Mouse (Mus musculus) urinary bladder, postnatal 25 days (tissue): ENCODE measurements around the gene Smarca4.
"Not testable (repeated sequence)": the region's sequence is repeated elsewhere in the genome, so short reads cannot be mapped to it uniquely, and the experiment has no call there.

ENCODE experiments used
- DNase-seq: peaks from one replicate; pipeline ENCODE4 v3.0.0; 2022; ENCODE audit warnings: low spot score

Smarca4 gene

DNA sequence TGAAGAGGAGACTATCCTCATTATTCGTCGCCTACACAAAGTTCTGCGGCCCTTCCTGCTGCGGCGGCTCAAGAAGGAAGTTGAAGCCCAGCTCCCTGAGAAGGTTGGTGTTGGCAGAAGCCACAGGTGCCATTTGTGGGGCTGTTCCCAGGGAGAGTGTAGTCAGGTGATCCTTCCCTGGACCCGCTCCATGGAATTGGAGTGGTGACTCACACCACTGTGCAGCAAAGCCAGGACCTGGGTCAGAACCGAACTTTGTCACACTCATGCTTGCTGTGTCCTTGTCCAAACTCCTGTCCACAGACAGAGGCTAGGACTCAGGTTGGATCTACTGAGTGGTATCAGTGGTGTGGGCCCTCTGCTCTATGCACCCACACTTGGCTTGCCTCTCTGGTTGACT lies 53.0 kb downstream of the Smarca4 start:
- DNase-seq, result no peak

DNA sequence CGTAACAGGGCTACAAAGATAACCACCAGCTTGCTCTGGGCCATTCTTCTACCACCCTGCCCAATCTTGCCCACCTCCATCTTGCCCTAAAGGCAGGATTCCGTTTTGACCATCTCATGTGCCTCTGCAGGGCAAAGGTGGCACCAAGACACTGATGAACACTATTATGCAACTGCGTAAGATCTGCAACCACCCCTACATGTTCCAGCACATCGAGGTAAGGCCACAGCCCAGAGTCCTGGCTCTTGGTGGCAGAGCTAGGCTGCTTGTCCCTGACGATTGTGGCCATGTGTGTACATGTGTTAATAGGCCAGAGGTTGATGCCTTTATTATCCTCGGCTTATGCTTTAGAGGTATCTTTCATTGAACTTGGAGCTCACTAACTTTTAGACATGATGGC lies 54.4 kb downstream of the Smarca4 start:
- DNase-seq, result no peak

DNA sequence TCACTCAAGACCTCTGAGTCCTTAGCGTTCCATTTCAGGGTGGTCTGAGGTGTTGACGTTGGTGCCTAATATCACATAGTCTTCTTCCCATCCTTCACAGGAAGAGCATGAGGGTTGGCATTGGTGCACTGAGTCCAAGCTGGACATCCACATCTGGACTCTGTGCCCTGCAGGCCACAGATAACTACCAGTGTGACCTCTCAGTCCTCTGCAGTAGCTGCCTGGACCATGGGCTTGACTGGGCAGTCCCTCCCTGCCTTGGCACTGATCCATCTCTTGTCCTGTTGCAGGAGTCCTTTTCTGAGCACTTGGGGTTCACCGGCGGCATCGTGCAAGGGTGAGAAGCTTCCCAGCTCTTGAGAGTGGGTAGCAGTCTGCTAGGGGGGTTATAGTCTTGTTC lies 55.8 kb downstream of the Smarca4 start:
- DNase-seq, result no peak

DNA sequence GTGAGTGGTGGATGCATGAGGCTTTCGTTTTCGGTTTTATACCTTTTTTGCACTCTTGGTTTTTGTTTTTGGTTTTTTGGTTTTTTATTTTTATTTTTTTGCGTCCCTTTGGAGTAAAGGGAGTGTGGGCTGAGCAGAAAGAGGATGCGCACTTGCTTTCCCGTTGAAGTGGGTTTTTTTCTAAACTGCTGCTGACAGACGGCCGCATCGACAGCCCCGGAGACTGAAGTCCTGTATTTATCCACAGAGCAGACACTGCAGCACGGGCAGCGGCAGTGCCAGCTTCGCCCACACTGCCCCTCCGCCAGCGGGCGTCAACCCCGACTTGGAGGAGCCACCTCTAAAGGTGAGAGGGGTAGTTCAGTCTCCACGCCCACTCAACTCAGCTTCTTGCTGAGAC lies 61.7 kb downstream of the Smarca4 start:
- no peak for DNase-seq

DNA sequence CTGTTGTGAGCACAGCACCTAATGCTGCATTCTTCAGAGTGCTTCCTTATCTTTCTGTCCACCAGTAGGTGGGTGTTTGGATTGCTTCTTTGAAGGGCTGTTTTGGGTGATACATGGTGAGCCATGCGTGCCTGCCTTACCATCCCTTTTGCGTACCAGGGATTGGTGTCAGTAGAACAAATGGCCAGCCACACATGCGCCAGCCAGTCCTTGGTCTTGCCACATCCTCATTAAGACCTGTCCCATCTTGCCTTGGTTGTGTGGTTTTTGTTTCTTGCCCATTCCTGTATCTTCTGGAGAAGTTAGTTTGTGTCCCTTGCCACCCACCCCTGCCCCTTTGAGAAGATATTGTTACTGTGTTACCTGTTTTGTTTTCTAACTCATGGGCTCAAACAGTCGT lies 64.5 kb downstream of the Smarca4 start:
- DNase-seq, result no peak

DNA sequence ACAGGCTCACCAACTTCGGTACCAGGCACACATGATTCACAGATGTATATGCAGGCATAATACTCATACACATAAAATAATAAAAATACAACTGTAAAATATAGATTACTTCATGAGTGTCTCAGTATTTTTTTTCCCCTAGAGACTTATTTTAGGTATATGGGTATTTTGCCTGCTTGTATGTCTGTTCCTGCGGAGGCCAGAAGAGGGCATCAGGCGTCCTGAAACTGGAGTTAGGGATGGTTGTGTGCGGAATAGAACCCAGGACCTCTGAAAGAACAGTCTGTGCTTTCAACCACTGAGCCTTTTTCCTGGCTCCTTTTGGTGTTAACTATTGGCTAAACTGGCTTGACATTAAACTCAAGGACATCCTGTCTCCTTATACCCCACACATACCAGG lies 66.9 kb downstream of the Smarca4 start:
- no peak for DNase-seq

DNA sequence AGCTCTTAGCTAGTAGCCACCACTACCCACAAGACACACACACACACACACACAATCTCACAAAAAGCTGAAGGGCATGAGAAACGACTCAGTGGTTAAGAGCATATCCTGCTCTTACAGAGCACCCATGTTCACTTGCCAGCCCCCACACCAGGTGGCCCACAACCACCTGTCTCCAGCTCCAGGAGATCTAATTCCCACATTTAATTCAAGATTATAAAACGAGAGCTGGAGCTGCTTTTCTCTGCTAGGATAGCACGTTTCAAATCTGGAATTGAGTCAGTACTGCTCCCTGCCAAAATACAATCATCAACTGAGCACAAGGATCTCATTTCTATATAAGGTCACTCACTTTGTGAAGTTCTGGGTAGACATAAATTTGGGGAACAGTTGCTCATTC lies 67.9 kb downstream of the Smarca4 start:
- no peak for DNase-seq

DNA sequence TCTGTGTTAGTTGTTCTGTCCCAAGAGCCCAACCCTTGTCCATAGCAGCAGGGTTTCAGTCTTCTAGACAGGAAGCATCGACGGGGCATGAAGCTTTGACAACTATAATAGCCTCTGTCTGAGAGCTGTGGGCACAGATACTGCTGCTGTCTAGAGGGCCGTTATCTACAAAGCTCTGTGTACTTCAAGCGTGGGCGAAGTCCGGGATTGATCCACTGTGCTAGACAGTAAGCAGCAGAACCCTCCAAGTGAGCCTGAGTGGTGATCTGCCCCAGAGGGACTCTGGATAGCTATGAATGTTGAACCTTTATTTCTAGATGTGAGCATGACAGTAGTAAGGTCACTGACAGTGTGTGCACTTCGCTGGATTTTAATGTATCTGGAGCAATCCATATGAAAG lies 72.6 kb downstream of the Smarca4 start:
- DNase-seq, result no peak

DNA sequence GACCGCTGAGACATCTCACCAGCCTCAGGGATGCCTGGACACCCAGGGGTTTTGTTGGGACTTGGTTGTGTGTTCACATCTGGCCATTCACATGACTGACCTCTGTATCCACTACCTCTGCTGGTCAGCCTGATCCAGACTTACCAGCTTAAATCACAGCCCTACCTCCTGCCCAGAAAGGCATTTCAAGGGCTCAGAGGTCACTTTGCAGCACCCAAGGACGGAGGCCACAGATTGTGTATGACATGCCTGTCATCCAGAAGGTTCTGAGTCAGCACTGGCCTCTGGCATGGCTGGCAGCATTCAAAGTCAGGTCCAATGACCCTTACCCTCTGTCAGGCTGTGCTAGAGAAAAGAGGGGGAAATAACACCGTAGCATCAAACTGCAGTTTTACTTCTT lies 74.1 kb downstream of the Smarca4 start:
- DNase-seq, result no peak

DNA sequence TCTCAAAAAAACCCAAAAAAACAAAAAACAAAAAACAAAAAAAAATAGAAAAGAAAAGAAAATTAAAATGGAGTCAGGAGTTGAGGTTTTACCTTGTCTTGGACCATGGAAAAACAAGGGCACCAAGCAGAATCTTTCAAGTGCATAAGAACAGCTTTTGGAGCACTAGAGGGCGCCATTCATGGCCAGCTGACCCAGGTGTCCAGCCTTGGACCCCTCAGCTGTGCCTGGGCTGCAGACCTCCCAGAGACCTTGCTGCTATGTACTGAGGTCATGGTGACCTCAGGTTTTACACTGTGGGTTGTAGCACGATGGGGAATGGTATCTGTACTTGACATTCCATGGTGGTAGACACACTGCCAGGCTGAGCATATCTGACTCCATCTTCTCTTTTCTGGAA lies 75.9 kb downstream of the Smarca4 start:
- peak; percentile 33 for DNase-seq

DNA sequence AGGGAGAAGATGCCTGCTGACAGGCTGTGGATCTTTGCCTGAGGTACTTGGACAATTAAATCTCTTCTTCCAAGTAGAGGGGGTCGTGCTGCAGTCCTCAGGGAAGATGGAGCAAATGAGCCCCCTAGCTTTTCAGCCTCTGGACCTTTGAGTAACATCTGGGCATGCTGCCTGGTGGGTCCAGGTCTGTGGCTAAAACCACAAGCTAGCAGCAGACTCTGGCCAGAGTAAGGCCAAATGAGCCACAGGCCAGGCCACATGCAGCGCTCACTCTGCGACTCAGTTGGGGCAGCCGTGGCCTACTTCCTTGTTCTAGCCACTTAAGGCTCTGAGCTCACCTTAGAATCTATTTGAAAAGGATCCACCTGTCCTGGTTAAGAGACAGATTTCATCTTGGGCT lies 76.5 kb downstream of the Smarca4 start:
- no peak for DNase-seq

DNA sequence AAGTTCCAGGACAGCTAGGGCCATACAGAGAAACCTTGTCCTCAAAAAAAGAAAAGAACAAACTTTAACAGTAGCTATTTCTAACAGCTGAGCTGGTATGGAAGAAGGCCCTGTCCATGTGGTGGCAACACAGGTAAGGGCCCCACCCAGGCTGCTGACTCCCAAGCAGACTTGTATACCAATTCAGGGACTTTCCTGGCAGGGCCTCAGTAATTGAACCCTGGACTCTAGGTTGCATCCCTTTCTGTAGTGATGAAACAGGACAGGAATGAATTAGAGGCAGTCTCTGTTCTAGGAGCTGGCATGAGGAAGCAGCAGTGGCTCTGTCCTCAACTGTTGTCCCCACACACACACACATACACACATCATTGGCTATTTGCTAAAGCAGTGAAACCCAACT lies 78.1 kb downstream of the Smarca4 start:
- no peak for DNase-seq

DNA sequence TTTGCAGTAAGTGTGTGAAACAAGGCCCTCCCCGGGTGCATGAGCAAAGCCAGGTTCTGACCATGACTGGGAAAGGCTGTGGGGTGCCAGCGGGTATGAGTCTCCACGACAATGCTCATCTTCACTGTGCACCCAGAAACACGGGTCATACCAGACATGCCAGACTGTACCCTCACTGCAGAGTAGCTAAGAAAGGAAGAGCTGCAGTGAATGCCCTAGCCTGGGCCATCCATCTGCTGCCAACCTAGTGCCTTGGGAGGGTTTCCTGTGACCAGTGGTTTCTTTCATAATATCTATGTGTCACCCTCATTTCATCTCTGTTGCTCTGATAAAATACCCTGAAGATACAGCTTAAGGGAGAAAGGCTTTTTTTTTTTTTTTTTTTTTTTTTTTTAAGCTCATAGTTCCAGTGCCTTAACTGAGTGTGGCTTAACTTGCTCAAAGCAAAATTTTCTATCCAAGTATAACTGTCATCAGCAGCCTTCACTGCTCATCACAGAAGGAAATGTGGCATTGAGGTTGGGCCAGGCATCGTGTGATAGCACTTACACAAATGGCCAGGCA lies 79.3 kb downstream of the Smarca4 start:
- no peak for DNase-seq

DNA sequence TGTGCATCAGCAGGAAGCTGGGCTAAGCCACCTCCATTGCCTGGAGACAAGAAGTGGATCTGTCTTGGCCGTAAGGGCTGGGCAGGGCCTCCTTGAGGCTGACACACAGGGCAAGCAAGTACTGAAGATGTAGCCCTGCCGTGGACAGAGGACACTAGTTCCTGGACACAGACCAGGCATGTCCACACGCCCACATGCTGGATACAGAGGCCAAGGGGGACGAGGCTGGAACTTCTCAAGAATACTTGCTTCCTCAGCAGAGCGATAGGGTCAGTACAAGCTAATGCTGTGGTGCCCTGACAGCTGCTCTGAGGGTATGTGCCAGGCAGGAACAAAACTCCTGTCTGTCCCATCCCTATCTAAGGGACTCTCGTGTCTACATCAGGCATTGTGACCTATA lies 81.2 kb downstream of the Smarca4 start:
- DNase-seq, result no peak

DNA sequence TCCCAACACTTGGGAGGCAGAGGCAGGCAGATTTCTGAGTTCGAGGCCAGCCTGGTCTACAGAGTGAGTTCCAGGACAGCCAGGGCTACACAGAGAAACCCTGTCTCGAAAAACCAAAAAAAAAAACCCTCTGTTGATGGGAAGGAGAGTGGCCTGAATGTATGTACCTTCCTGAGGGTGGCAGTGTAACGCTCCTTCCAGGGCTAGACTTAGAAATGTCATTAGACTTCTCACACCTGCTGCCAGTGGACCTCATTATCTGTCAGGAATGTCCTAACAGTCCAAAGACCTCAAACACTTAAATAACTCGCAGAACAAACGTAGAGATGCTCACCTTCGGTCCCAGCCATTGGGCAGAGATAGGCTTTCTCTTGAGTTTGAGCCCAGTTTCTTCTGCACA lies 83.3 kb downstream of the Smarca4 start:
- DNase-seq, result not testable (repeated sequence)

DNA sequence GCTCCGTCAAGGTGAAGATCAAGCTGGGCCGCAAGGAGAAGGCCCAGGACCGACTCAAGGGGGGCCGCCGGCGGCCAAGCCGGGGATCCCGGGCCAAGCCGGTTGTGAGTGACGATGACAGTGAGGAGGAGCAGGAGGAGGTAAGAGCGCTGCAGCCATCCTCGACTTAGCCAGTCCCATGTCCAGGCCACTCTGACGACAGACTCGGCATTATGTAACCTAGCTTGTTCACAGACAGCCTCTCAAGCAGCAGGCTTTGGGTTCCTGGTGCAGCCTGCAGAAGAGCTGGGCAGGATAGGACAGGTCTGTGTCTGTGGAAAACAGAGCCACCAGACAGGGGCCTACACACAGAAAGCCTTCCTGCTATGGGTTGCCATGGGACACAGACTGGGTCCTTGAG lies 85.1 kb downstream of the Smarca4 start:
- no peak for DNase-seq

DNA sequence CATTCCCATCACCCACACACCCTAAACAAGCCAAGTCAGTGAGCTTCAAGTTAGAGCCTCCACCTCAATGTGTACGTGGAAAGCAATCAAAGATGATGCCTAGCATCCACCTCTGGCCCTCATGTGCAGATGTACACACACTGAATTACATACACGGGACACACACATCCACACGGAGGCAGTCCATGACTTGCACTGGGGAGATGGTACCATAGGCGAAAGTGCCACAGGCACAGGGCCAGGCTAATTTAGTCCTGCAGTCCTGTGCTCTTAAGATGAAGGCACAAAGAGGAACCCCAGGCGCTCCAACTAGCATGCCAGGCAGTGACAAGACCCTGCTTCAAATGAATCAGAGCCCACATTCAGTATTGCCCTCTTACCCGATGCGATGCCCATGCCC lies 87.5 kb downstream of the Smarca4 start:
- DNase-seq, result no peak

DNA sequence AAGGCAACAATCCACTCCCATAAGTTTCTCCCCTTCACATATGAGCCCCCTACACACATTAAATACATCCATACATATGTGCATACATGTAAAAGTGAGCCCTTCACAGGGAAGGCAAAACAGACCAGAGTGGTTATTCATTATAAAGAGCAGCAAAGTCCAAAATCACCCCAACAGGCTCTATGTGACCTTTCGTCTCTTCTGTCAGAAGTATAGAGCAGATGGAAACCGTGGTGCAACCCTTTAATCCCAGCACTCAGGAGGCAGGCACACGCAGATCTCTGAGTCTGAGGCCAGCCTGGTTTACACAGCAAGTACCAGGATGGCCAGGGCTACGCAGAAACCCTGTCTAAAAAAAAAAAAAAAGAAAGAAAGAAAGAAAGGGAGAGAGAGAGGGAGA lies 90.1 kb downstream of the Smarca4 start:
- DNase-seq, result no peak

DNA sequence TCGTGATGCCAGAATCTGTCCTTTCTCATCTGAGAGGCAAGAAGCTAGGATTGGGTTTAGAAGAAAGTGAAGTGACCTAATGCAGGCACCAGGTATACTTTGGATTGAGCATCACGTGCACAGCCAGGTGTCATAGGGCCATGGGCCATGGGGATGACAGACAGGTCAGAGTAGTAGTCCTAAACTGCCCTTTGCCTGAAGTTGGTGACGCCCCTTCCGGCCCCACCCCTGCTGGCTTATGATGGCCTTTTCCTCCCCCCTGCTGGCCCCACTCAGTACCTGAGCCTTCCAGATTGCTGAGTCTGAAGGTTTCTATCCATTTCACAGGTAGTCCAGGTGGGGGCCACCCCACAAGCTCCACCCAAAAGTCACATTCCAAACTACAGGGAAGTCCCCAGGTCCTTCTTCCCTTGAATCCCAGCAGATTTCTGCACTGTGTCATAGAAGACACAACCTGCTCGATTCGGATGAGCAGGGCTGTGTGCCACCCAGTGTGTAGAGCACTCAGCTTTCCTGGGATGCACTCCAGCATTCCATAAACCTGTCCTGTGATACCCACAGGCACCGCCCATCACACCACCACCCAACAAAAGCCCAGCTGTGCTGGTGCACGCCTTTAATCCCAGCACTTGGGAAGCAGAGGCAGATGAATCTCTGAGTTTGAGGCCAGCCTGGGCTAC lies 90.8 kb downstream of the Smarca4 start:
- DNase-seq, result no peak

DNA sequence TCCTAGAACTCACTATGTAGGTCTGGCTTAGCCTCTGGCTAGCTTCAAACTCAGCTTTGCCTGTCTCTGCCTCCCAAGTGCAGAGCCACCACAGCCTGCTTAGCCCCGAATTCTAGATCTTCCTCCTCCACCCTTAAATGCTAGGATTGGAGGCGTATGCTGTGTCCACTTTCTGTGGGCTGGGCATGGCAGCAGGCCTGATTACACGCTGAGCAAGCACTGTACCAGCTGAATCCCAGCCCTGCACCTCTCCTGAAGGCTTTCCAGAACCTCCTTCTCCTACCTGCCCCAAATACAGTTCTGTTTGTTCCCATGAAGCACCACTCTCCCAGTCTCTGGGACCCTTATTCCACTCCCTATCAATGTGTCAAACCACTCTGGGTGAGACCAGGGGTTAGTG lies 93.4 kb downstream of the Smarca4 start:
- no peak for DNase-seq

DNA sequence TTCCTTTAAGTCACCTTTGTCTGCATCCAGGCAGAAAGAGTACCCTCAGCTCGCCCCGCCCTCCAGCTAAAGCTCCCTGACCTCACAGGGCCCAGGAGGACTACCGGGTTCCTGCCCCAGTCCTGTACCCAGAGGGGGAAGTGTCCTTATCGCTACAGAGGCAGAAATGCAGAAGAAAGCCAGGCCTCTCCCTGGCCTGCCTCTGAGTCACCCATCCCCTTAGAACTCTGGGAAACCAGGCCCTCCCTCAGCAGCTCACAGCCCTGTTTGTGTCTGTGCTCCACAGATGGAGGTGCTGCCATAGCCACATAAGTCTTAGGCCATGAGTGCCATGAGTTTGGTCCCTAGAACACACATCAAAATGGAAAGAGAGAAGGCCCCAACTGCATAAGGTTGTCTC lies 99.3 kb downstream of the Smarca4 start:
- DNase-seq, result peak; percentile 29

DNA sequence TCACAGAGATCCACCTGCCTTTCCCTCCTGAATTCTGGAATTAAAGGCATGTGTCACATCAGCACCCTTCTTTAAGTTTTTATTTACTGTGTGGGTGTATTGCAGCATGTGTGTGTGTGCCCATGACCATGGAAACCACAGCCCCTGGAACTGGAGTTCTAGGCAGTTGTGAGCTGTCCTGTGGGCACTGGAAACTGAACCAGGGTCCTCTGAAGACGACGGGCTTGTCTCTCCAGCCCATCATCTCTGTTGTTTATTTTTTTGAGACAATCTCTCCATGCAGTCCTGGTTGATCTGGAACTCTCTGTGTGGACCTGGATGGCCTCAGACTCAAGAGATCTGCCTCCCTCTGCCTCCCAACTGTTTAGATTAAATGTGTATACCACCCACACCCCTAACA lies 101.0 kb downstream of the Smarca4 start:
- no peak for DNase-seq

DNA sequence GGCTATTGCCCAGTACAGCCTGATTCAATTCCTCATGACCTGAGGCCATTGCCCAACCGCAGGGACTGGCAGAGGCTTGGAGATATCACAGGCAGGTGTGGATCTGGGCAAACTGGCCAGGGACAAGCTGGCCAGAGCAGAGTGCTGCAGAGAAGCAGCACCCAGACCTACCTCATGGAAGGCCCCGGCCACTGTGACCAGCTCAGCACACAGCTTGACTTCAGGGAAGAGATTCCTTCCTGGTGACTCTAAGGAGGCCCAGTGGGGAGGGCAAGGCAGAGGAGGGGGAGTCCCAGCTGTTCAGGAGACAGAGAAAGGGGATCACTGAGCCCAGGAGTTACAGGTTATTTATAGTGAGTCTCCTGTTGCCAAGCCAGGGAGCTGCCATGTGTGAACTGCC lies 105.1 kb downstream of the Smarca4 start:
- DNase-seq, result no peak

DNA sequence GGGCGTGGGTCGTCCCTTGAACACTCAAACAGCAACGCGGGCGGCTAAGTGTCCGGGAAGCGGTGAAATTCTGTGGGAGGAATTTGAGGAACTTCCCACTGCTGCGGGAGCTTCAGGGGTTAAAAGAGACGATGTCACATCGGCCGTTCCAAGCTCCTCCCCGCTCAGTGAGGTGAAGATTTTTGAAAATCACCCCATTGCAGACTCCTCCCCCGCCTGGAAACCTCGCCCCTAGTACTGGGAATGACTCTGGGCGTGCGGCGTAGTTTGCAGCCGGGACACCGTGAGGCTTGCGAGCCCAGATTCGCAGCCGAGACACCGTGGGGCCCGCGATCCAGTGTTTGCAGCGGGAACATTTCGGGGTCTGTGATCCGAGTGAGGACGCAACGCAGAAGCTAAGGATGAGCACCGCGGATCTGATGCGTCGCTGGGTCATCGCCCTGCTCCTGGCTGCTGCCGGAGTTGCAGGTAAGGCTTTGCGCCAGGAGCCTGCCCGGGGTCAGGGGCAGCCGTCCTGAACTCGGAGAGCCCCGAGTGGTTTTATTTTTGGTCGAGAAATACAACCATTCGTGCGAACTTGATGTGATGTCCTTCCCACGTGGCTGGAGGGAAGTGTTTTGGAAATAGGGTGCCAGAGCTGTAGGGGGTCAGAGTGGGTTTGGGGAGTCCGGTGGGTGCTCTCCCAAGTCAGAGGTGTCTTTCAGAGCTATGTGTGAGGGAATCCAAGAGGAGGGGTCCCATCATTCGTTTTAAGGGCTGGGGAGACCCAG lies 107.6 kb downstream of the Smarca4 start, which contains the start of gene Ldlr:
TSS of gene Ldlr (plus strand) at position 107 of the 770 bp plus-strand sequence.
- DNase-seq, result peak; percentile 83
